Mouse (Mus musculus) hindbrain, embryonic 16.5 days (tissue): ENCODE data around the gene Naaladl1. TPM values are rescaled to one million over a fixed set of nuclear protein-coding genes. Genes with fewer than 3 reads are reported as not detected.

ENCODE experiments used
- ATAC-seq: fragments of 200-750 bp; cut with Nextera tagmentation; 2 replicates; pipeline ENCODE4 v1.8.0; 2017; ENCODE audit warnings: moderate TSS enrichment, moderate library complexity
- H3K27ac ChIP-seq: fragments of 300-500 bp; sonication (generic); 2 replicates; pipeline ENCODE4 v1.5.1; 2014; ENCODE audit warnings: low read depth, mild to moderate bottlenecking, control low read depth, low read length, moderate library complexity
- H3K27me3 ChIP-seq: fragments of 300-500 bp; sonication (generic); replicated peaks from 2 replicates; pipeline ENCODE4 v1.6.1; 2014; ENCODE audit warnings: low read length; ENCODE audit not compliant: control insufficient read depth, insufficient read depth
- H3K36me3 ChIP-seq: fragments of 300-500 bp; sonication (generic); 2 replicates; pipeline ENCODE4 v1.6.1; 2014; ENCODE audit warnings: mild to moderate bottlenecking, low read length, moderate library complexity, mixed read lengths; ENCODE audit not compliant: control insufficient read depth, insufficient read depth
- H3K4me1 ChIP-seq: fragments of 300-500 bp; sonication (generic); 2 replicates; pipeline ENCODE4 v1.6.1; 2014; ENCODE audit warnings: low read depth, low read length; ENCODE audit not compliant: control insufficient read depth, insufficient read depth
- H3K4me2 ChIP-seq: fragments of 300-500 bp; sonication (generic); 2 replicates; pipeline ENCODE4 v1.6.1; 2014; ENCODE audit warnings: mild to moderate bottlenecking, low read length, control low read depth, moderate library complexity
- H3K4me3 ChIP-seq: fragments of 300-500 bp; sonication (generic); 2 replicates; pipeline ENCODE4 v1.5.1; 2014; ENCODE audit warnings: mild to moderate bottlenecking, low read length, control low read depth, moderate library complexity
- H3K9ac ChIP-seq: fragments of 300-500 bp; sonication (generic); 2 replicates; pipeline ENCODE4 v1.6.1; 2014; ENCODE audit warnings: low read depth, mild to moderate bottlenecking, control low read depth, low read length, moderate library complexity
- H3K9me3 ChIP-seq: fragments of 300-500 bp; sonication (generic); 2 replicates; pipeline ENCODE4 v1.6.1; 2014; ENCODE audit warnings: mild to moderate bottlenecking, low read length, moderate library complexity; ENCODE audit not compliant: control insufficient read depth
- WGBS: fragments of 180-500 bp; shearing (Covaris S2); extraction: QIAGEN DNeasy Blood & Tissue Kit; methylation state at CpG from one replicate; pipeline ENCODE4 v1.1.7; 2014; 5-methylcytosine and 5-hydroxymethylcytosine counted together
- polyA plus RNA-seq: library from polyadenylated mRNA; unstranded; fragments of >200 nt; fragmentation: Nextera tagmentation; extraction: Ambion mirVana; gene quantifications from 2 replicates; pipeline ENCODE4 v1.2.1, GENCODE M21; 2015

Naaladl1 gene
- polyA plus RNA-seq, 1 experiment from 2014 or later = 0.43 TPM

GRCm38 (mm10) chr19:6157220-6157619 lies 51.6 kb downstream of the Naaladl1 start:
- no peak overlapping the region for H3K9ac ChIP-seq
- no peaks in the 10 kb centered on the region for H3K36me3 ChIP-seq
- H3K27ac ChIP-seq = no peak overlapping the region
- H3K9me3 ChIP-seq = no peaks in the 10 kb centered on the region
- no peaks in the 10 kb centered on the region for H3K27me3 ChIP-seq
- no peak for ATAC-seq
- WGBS = 77% methylated on average over 6 of the region's 6 CpGs
- H3K4me2 ChIP-seq = no peak overlapping the region
- H3K4me1 ChIP-seq = no peaks in the 10 kb centered on the region
- H3K4me3 ChIP-seq = no peak overlapping the region

- ATAC-seq = no peak
- Histone ChIP-seq H3K27ac (no peak overlapping the region), H3K9me3 (no peaks in the 10 kb centered on the region), H3K9ac (no peak overlapping the region), H3K4me3 (no peak overlapping the region), H3K4me2 (no peak overlapping the region), H3K4me1 (no peaks in the 10 kb centered on the region), H3K36me3 (no peaks in the 10 kb centered on the region), H3K27me3 (no peaks in the 10 kb centered on the region)
- WGBS = 72% methylated on average over 10 of the region's 10 CpGs
Observed at GRCm38 (mm10) chr19:6163872-6164547, 58.4 kb downstream of the Naaladl1 start.

Other genes starting within 250 kb of the Naaladl1 start
- gene Frmd8, start 230.5 kb upstream of the Naaladl1 start, polyA plus RNA-seq = 18.1 and 20.1 TPM in 2 replicates
- gene Slc25a45, start 228.0 kb upstream of the Naaladl1 start, polyA plus RNA-seq = 2.2 and 2.6 TPM in 2 replicates
- gene Tigd3, start 211.6 kb upstream of the Naaladl1 start, polyA plus RNA-seq = 10.0 and 10.2 TPM in 2 replicates
- gene Dpf2, start 192.8 kb upstream of the Naaladl1 start, polyA plus RNA-seq = 94.0 and 117 TPM in 2 replicates
- gene Cdc42ep2, start 181.0 kb upstream of the Naaladl1 start, polyA plus RNA-seq = 22.2 and 23.4 TPM in 2 replicates
- 22.4 and 26.6 TPM in 2 replicates for gene Pola2, start 141.6 kb upstream of the Naaladl1 start, polyA plus RNA-seq
- not detected in 2 replicates for gene Slc22a20, start 119.6 kb upstream of the Naaladl1 start, polyA plus RNA-seq
- 5.2 and 5.6 TPM in 2 replicates for gene Capn1, start 89.9 kb upstream of the Naaladl1 start, polyA plus RNA-seq
- gene Syvn1, start 59.2 kb upstream of the Naaladl1 start, polyA plus RNA-seq = 29.0 and 38.4 TPM in 2 replicates
- gene Mrpl49, start 48.0 kb upstream of the Naaladl1 start, polyA plus RNA-seq = 62.4 and 68.8 TPM in 2 replicates
- gene Fau, start 47.9 kb upstream of the Naaladl1 start, polyA plus RNA-seq = 471 and 479 TPM in 2 replicates
- gene Znhit2, start 44.6 kb upstream of the Naaladl1 start, polyA plus RNA-seq = 31.5 and 35.2 TPM in 2 replicates
- 61.3 and 64.6 TPM in 2 replicates for gene Tm7sf2, start 37.4 kb upstream of the Naaladl1 start, polyA plus RNA-seq
- 89.5 and 91.3 TPM in 2 replicates for gene Vps51, start 28.6 kb upstream of the Naaladl1 start, polyA plus RNA-seq
- not detected in 2 replicates for gene Tmem262, start 25.7 kb upstream of the Naaladl1 start, polyA plus RNA-seq
- 1.2 and 1.5 TPM in 2 replicates for gene Gm28374, start 23.5 kb upstream of the Naaladl1 start, polyA plus RNA-seq
- gene Zfpl1, start 20.8 kb upstream of the Naaladl1 start, polyA plus RNA-seq = 74.8 and 77.4 TPM in 2 replicates
- 6.8 and 7.7 TPM in 2 replicates for gene Cdca5, start 20.8 kb upstream of the Naaladl1 start, polyA plus RNA-seq
- not detected in 2 replicates for gene AC131692.1, start 11.4 kb upstream of the Naaladl1 start, polyA plus RNA-seq
- 48.5 and 53.9 TPM in 2 replicates for gene Sac3d1, start 12.9 kb downstream of the Naaladl1 start, polyA plus RNA-seq
- 64.3 and 66.9 TPM in 2 replicates for gene Snx15, start 22.5 kb downstream of the Naaladl1 start, polyA plus RNA-seq
- not detected in 2 replicates for gene Batf2, start 35.2 kb downstream of the Naaladl1 start, polyA plus RNA-seq
- gene Arl2, start 35.8 kb downstream of the Naaladl1 start, polyA plus RNA-seq = 154 and 162 TPM in 2 replicates
- 0.10 TPM in 1 of 2 replicates, not detected in the other for gene Majin, start 78.6 kb downstream of the Naaladl1 start, polyA plus RNA-seq
- gene Gpha2, start 120.6 kb downstream of the Naaladl1 start, polyA plus RNA-seq = not detected in 2 replicates
- 161 and 167 TPM in 2 replicates for gene Ppp2r5b, start 130.1 kb downstream of the Naaladl1 start, polyA plus RNA-seq
- 11.7 and 16.7 TPM in 2 replicates for gene Atg2a, start 135.9 kb downstream of the Naaladl1 start, polyA plus RNA-seq
- gene Ehd1, start 170.9 kb downstream of the Naaladl1 start, polyA plus RNA-seq = 105 and 113 TPM in 2 replicates
- 0.26 and 0.31 TPM in 2 replicates for gene Cdc42bpg, start 200.7 kb downstream of the Naaladl1 start, polyA plus RNA-seq
- gene Men1, start 229.2 kb downstream of the Naaladl1 start, polyA plus RNA-seq = 68.4 and 85.0 TPM in 2 replicates
- gene Map4k2, start 235.4 kb downstream of the Naaladl1 start, polyA plus RNA-seq = 19.6 and 23.1 TPM in 2 replicates